Mouse (Mus musculus): ENCODE measurements around the gene B3galnt2.

GRCm38 (mm10) chr13:14011454-14011995, 57.3 kb downstream of the B3galnt2 start:
- TF ChIP-seq CTCF (IDR thresholded peaks at IDR 0.05; ENCODE audit: insufficient read depth, low read length) (no peak), POLR2A (IDR thresholded peaks at IDR 0.05; ENCODE audit: borderline replicate concordance, extremely low read depth, low read depth, low read length) (no peak)

Measured in lung, adult 2 months (tissue).